Mouse (Mus musculus) heart, embryonic 13.5 days (tissue): Measurements from ENCODE around the gene Lsm11. TPM values are rescaled to one million over a fixed set of nuclear protein-coding genes. Genes with fewer than 3 reads are reported as not detected.

ENCODE experiments used
- ATAC-seq: fragments of 200-750 bp; cut with Nextera tagmentation; 2 replicates; pipeline ENCODE4 v1.8.0; 2017; ENCODE audit warnings: moderate TSS enrichment; ENCODE audit not compliant: insufficient number of reproducible peaks, low FRiP score, low TSS enrichment; ENCODE audit errors: extremely low read depth
- H3K27ac ChIP-seq: fragments of 300-500 bp; sonication (generic); replicated peaks from 2 replicates; pipeline ENCODE4 v1.5.1; 2015; ENCODE audit warnings: moderate library complexity, mild to moderate bottlenecking, inconsistent platforms
- H3K27me3 ChIP-seq: fragments of 300-500 bp; sonication (generic); replicated peaks from 2 replicates; pipeline ENCODE4 v1.6.1; 2015; ENCODE audit warnings: mild to moderate bottlenecking, inconsistent platforms
- H3K36me3 ChIP-seq: fragments of 300-500 bp; sonication (generic); 2 replicates; pipeline ENCODE4 v1.6.1; 2015; ENCODE audit warnings: mild to moderate bottlenecking, inconsistent platforms
- H3K4me1 ChIP-seq: fragments of 300-500 bp; sonication (generic); 2 replicates; pipeline ENCODE4 v1.6.1; 2015; ENCODE audit warnings: inconsistent platforms
- H3K4me2 ChIP-seq: fragments of 300-500 bp; sonication (generic); 2 replicates; pipeline ENCODE4 v1.6.1; 2015; ENCODE audit warnings: inconsistent platforms, mild to moderate bottlenecking, moderate library complexity
- H3K4me3 ChIP-seq: fragments of 300-500 bp; sonication (generic); 2 replicates; pipeline ENCODE4 v1.5.1; 2015; ENCODE audit warnings: moderate library complexity, mild to moderate bottlenecking, inconsistent platforms
- H3K9ac ChIP-seq: fragments of 300-500 bp; sonication (generic); 2 replicates; pipeline ENCODE4 v1.6.1; 2015; ENCODE audit warnings: inconsistent platforms, mild to moderate bottlenecking, moderate library complexity
- H3K9me3 ChIP-seq: fragments of 300-500 bp; sonication (generic); 2 replicates; pipeline ENCODE4 v1.6.1; 2016; ENCODE audit warnings: inconsistent platforms
- WGBS: fragments of 180-500 bp; shearing (Covaris S2); methylation state at CpG from one replicate; pipeline ENCODE4 v1.1.7; 2015; ENCODE audit warnings: mixed read lengths; 5-methylcytosine and 5-hydroxymethylcytosine counted together
- polyA plus RNA-seq: library from polyadenylated mRNA; unstranded; fragments of >200 nt; fragmentation: Nextera tagmentation; extraction: Ambion mirVana; gene quantifications from 2 replicates; pipeline ENCODE4 v1.2.1, GENCODE M21; 2015

The Lsm11 gene
- polyA plus RNA-seq, 1 experiment from 2014 or later, result 6.9 TPM

GRCm38 (mm10) chr11:45906109-45906786 is 38.5 kb downstream of the Lsm11 start:
- Histone ChIP-seq H3K27me3 (no peaks in the 10 kb centered on the region), H3K36me3 (peaks cover 79% of the 10 kb centered on the region), H3K4me2 (peak overlapping the region; percentile 9; the same call in 1 of the 2 replicates), H3K9me3 (no peaks in the 10 kb centered on the region), H3K27ac (peak overlapping the region; percentile 32; the same call in 1 of the 2 replicates), H3K4me3 (no peak overlapping the region), H3K4me1 (peaks cover 3% of the 10 kb centered on the region; the same call in 1 of the 2 replicates), H3K9ac (no peak overlapping the region)
- ATAC-seq, result peak; percentile 58; the same call in 1 of the 2 replicates
- 69% methylated on average over 8 of the region's 8 CpGs for WGBS

- Histone ChIP-seq H3K36me3 (peaks cover 62% of the 10 kb centered on the region), H3K9me3 (no peaks in the 10 kb centered on the region), H3K4me1 (peaks cover 17% of the 10 kb centered on the region), H3K4me2 (no peak overlapping the region), H3K9ac (no peak overlapping the region), H3K4me3 (no peak overlapping the region), H3K27ac (peak overlapping the region; percentile 53; the same call in 1 of the 2 replicates), H3K27me3 (no peaks in the 10 kb centered on the region)
- no peak for ATAC-seq
- 69% methylated on average over 11 of the region's 11 CpGs for WGBS
Observed at GRCm38 (mm10) chr11:45900233-45901015, 44.3 kb downstream of the Lsm11 start.

GRCm38 (mm10) chr11:45897392-45897791 is 47.3 kb downstream of the Lsm11 start:
- Histone ChIP-seq H3K4me2 (no peak overlapping the region), H3K9me3 (no peaks in the 10 kb centered on the region), H3K36me3 (peaks cover 71% of the 10 kb centered on the region), H3K27ac (no peak overlapping the region), H3K9ac (no peak overlapping the region), H3K27me3 (no peaks in the 10 kb centered on the region), H3K4me3 (no peak overlapping the region), H3K4me1 (peaks cover 25% of the 10 kb centered on the region)
- WGBS, result 91% methylated on average over 2 of the region's 2 CpGs
- no peak for ATAC-seq

GRCm38 (mm10) chr11:45892861-45893360 is 51.8 kb downstream of the Lsm11 start:
- Histone ChIP-seq H3K9me3 (no peaks in the 10 kb centered on the region), H3K9ac (no peak overlapping the region), H3K4me2 (no peak overlapping the region), H3K27ac (no peak overlapping the region), H3K4me3 (no peak overlapping the region), H3K27me3 (no peaks in the 10 kb centered on the region), H3K36me3 (peaks cover 90% of the 10 kb centered on the region), H3K4me1 (peaks cover 13% of the 10 kb centered on the region)
- 63% methylated on average over 5 of the region's 5 CpGs for WGBS
- no peak for ATAC-seq

DNA sequence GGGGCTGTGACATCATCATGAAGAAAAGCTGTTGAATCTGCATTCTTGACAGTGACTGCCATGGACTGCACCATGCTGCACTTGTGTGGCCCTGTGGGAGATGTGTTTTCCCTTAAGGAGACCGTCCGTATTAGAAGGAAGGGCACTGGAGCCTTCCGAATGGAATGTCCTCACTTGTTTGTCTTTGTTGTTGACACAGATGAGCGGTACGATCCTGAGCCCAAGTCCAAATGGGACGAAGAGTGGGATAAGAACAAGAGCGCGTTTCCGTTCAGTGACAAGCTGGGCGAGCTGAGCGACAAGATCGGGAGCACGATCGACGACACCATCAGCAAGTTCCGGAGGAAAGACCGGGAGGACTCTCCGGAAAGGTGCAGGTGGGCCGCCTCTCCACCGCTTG is 54.3 kb downstream of the Lsm11 start:
- Histone ChIP-seq H3K4me2 (no peak overlapping the region), H3K36me3 (peaks cover 98% of the 10 kb centered on the region), H3K27me3 (no peaks in the 10 kb centered on the region), H3K9ac (no peak overlapping the region), H3K27ac (no peak overlapping the region), H3K4me1 (peaks cover 7% of the 10 kb centered on the region), H3K4me3 (no peak overlapping the region), H3K9me3 (no peaks in the 10 kb centered on the region)
- no peak for ATAC-seq
- WGBS, result 87% methylated on average over 20 of the region's 20 CpGs

DNA sequence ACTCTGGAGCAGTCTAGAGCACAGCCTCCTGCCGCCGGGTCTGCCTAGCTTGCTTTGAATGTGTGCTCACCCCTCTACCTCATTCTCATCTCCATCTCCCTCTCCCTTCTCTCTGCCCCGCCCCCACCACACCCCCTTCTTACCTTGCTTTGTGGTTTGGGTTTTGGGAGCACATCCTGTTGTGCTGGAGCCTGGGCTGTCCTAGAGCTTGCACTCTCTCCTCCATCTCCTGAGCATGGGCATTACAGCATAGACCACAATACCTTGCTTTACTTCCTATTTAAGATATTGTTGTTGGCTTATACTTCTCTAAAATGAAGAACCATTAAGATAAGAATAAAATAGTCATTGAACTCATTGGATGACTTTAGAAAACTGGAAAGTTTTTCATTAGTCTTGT is 54.8 kb downstream of the Lsm11 start:
- H3K9ac ChIP-seq, result no peak overlapping the region
- ATAC-seq, result no peak
- H3K4me1 ChIP-seq, result peaks cover 7% of the 10 kb centered on the region
- H3K36me3 ChIP-seq, result peaks cover 97% of the 10 kb centered on the region
- no peaks in the 10 kb centered on the region for H3K9me3 ChIP-seq
- H3K4me3 ChIP-seq, result no peak overlapping the region
- no peak overlapping the region for H3K27ac ChIP-seq
- H3K27me3 ChIP-seq, result no peaks in the 10 kb centered on the region
- WGBS, result 74% methylated on average over 3 of the region's 3 CpGs
- no peak overlapping the region for H3K4me2 ChIP-seq

GRCm38 (mm10) chr11:45888471-45889030 is 56.2 kb downstream of the Lsm11 start:
- peaks cover 89% of the 10 kb centered on the region for H3K36me3 ChIP-seq
- WGBS, result 87% methylated on average over 9 of the region's 9 CpGs
- H3K9me3 ChIP-seq, result no peaks in the 10 kb centered on the region

GRCm38 (mm10) chr11:45886596-45886995 is 58.1 kb downstream of the Lsm11 start:
- Histone ChIP-seq H3K4me1 (peaks cover 23% of the 10 kb centered on the region), H3K36me3 (peaks cover 70% of the 10 kb centered on the region), H3K9me3 (no peaks in the 10 kb centered on the region), H3K9ac (no peak overlapping the region), H3K4me3 (no peak overlapping the region), H3K27ac (no peak overlapping the region), H3K4me2 (no peak overlapping the region), H3K27me3 (no peaks in the 10 kb centered on the region)
- 92% methylated on average over 5 of the region's 5 CpGs for WGBS
- no peak for ATAC-seq

More at GRCm38 (mm10) chr11:45888471-45889030, 56.2 kb downstream of the Lsm11 start:
- no peak overlapping the region for H3K4me3 ChIP-seq
- H3K4me2 ChIP-seq, result no peak overlapping the region
- no peak for ATAC-seq
- no peak overlapping the region for H3K27ac ChIP-seq
- H3K4me1 ChIP-seq, result peaks cover 12% of the 10 kb centered on the region
- H3K9ac ChIP-seq, result no peak overlapping the region
- H3K27me3 ChIP-seq, result no peaks in the 10 kb centered on the region

DNA sequence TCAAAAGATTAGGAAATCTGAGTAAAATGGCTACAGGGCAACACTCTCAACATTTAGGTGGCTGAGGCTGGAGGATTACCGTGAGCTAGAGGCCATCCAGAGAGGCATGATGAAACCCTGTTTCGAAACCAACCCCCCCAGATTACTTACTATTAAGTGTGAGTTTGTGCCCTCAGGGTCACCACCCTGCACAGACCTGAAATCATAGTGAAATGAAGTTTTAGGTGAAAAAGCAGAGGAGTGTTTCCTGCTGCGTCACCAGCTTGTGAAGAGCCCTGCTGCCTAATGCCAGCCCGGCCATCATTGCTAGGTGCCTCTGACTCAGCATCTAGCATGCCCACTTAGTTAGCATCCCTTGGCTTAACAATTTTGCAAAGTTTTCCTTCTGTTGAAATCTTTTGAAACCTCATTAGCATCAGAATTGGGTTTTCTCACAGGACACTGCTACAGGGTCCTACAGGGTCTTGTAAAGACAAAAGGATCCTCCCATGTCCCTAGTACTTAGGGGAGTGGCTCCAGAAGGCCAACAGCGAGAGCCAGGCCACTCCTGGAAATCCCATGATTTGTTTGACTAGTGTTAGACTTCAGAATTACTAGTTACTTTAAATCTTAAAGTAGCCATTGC is 59.0 kb downstream of the Lsm11 start:
- H3K4me3 ChIP-seq, result no peak overlapping the region
- no peaks in the 10 kb centered on the region for H3K9me3 ChIP-seq
- H3K4me2 ChIP-seq, result no peak overlapping the region
- peaks cover 28% of the 10 kb centered on the region for H3K4me1 ChIP-seq
- WGBS, result 90% methylated on average over 5 of the region's 5 CpGs
- no peak for ATAC-seq
- H3K36me3 ChIP-seq, result peaks cover 61% of the 10 kb centered on the region
- H3K9ac ChIP-seq, result no peak overlapping the region
- no peak overlapping the region for H3K27ac ChIP-seq
- no peaks in the 10 kb centered on the region for H3K27me3 ChIP-seq

DNA sequence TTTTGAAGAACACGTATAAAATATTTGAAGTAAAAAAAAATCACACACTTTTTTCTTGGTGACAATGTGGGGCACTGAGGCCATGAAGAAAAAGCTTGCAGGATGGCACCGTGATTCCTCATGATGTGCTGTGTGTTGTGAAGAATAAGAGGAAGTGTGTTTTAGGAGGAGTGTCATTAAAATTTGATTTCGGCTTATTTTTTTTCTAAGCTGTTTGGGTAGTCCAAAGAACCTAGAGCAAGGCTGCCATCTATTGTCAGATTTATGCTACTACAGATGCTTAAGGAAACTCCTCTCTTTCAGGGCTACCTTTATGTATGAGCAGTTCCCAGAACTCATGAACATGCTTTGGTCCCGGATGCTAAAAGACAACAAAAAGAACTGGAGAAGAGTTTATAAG is 60.7 kb downstream of the Lsm11 start:
- no peak for ATAC-seq
- 52% methylated on average over 4 of the region's 4 CpGs for WGBS
- Histone ChIP-seq H3K4me1 (peaks cover 44% of the 10 kb centered on the region), H3K9ac (no peak overlapping the region), H3K36me3 (peaks cover 44% of the 10 kb centered on the region), H3K27me3 (no peaks in the 10 kb centered on the region), H3K4me3 (no peak overlapping the region), H3K4me2 (peak overlapping the region; percentile 53), H3K27ac (no peak overlapping the region), H3K9me3 (no peaks in the 10 kb centered on the region)
